Mouse (Mus musculus) lung, postnatal 0 days (tissue): ENCODE results near the gene Fndc3b.

Source experiments
- CTCF ChIP-seq: IDR thresholded peaks from 2 replicates; pipeline ENCODE4 v1.5.1; 2016; ENCODE audit warnings: antibody characterized with exemption, mild to moderate bottlenecking
- EP300 ChIP-seq: IDR thresholded peaks from 2 replicates; pipeline ENCODE4 v1.6.1; 2016; ENCODE audit warnings: antibody characterized with exemption, mild to moderate bottlenecking, control low read depth

- TF ChIP-seq CTCF: no peak
- no peak for TF ChIP-seq EP300
Observed at GRCm38 (mm10) chr3:27494698-27495097, 216.4 kb downstream of the Fndc3b start.
